Mouse (Mus musculus) common myeloid progenitor, adult 5-6 weeks (primary cell): ENCODE results near the gene Slfn1. TPM values are rescaled to one million over a fixed set of nuclear protein-coding genes. Genes with fewer than 3 reads are reported as not detected.

Experiments
- total RNA-seq: library from RNA; stranded (forward); fragments of 200-1000, 187-1606 nt; gene quantifications from 2 replicates; pipeline ENCODE4 v1.2.3, GENCODE M21; 2017

The Slfn1 gene
- total RNA-seq, 1 experiment from 2014 or later, result not detected

Other genes starting within 250 kb of the Slfn1 start
- gene Rffl, start 245.6 kb upstream of the Slfn1 start, total RNA-seq, result 12.5 and 14.4 TPM in 2 replicates
- 15.7 and 16.0 TPM in 2 replicates for gene Rad51d, start 226.2 kb upstream of the Slfn1 start, total RNA-seq
- not detected in 2 replicates for gene Fndc8, start 224.7 kb upstream of the Slfn1 start, total RNA-seq
- 18.5 and 23.2 TPM in 2 replicates for gene Nle1, start 208.4 kb upstream of the Slfn1 start, total RNA-seq
- gene Unc45b, start 206.3 kb upstream of the Slfn1 start, total RNA-seq, result not detected in 2 replicates
- gene Slfn5, start 165.5 kb upstream of the Slfn1 start, total RNA-seq, result 3.2 and 6.4 TPM in 2 replicates
- 39.6 and 42.1 TPM in 2 replicates for gene Slfn9, start 125.0 kb upstream of the Slfn1 start, total RNA-seq
- 22.1 and 24.2 TPM in 2 replicates for gene Slfn8, start 96.0 kb upstream of the Slfn1 start, total RNA-seq
- gene Slfn2, start 51.7 kb upstream of the Slfn1 start, total RNA-seq, result 10.6 and 14.9 TPM in 2 replicates
- 1.7 and 2.4 TPM in 2 replicates for gene Slfn4, start 58.3 kb downstream of the Slfn1 start, total RNA-seq
- gene Slfn3, start 74.5 kb downstream of the Slfn1 start, total RNA-seq, result 34.7 and 39.6 TPM in 2 replicates
- gene Slfn14, start 169.9 kb downstream of the Slfn1 start, total RNA-seq, result 0.05 TPM in 1 of 2 replicates, not detected in the other
- 51.7 and 80.9 TPM in 2 replicates for gene Ap2b1, start 182.2 kb downstream of the Slfn1 start, total RNA-seq
- gene Pex12, start 185.7 kb downstream of the Slfn1 start, total RNA-seq, result 8.2 and 11.5 TPM in 2 replicates